Mouse (Mus musculus) neural tube, embryonic 15.5 days (tissue): Measurements from ENCODE around the gene Gper1. TPM values are rescaled to one million over a fixed set of nuclear protein-coding genes. Genes with fewer than 3 reads are reported as not detected.

ENCODE experiments used
- ATAC-seq: fragments of 200-750 bp; cut with Nextera tagmentation; 2 replicates; pipeline ENCODE4 v1.8.0; 2017; ENCODE audit warnings: mild to moderate bottlenecking, moderate TSS enrichment, moderate library complexity; ENCODE audit not compliant: low FRiP score
- H3K27ac ChIP-seq: fragments of 300-500 bp; sonication (generic); replicated peaks from 2 replicates; pipeline ENCODE4 v1.5.1; 2015; ENCODE audit warnings: mild to moderate bottlenecking, inconsistent platforms
- H3K27me3 ChIP-seq: fragments of 300-500 bp; sonication (generic); replicated peaks from 2 replicates; pipeline ENCODE4 v1.6.1; 2015; ENCODE audit warnings: inconsistent platforms
- H3K36me3 ChIP-seq: fragments of 300-500 bp; sonication (generic); 2 replicates; pipeline ENCODE4 v1.6.1; 2015; ENCODE audit warnings: inconsistent platforms
- H3K4me1 ChIP-seq: fragments of 300-500 bp; sonication (generic); 2 replicates; pipeline ENCODE4 v1.6.1; 2015; ENCODE audit warnings: inconsistent platforms
- H3K4me2 ChIP-seq: fragments of 300-500 bp; sonication (generic); 2 replicates; pipeline ENCODE4 v1.6.1; 2015; ENCODE audit warnings: inconsistent platforms, mild to moderate bottlenecking, moderate library complexity
- H3K4me3 ChIP-seq: fragments of 300-500 bp; sonication (generic); replicated peaks from 2 replicates; pipeline ENCODE4 v1.5.1; 2015; ENCODE audit warnings: mild to moderate bottlenecking, inconsistent platforms
- H3K9ac ChIP-seq: fragments of 300-500 bp; sonication (generic); replicated peaks from 2 replicates; pipeline ENCODE4 v1.6.1; 2015; ENCODE audit warnings: mild to moderate bottlenecking, inconsistent platforms
- H3K9me3 ChIP-seq: fragments of 300-500 bp; sonication (generic); replicated peaks from 2 replicates; pipeline ENCODE4 v1.6.1; 2016; ENCODE audit warnings: inconsistent platforms
- WGBS: fragments of 180-500 bp; shearing (Covaris S2); methylation state at CpG from one replicate; pipeline ENCODE4 v1.1.7; 2015; ENCODE audit warnings: mixed read lengths; 5-methylcytosine and 5-hydroxymethylcytosine counted together
- polyA plus RNA-seq: library from polyadenylated mRNA; unstranded; fragments of >200 nt; fragmentation: Nextera tagmentation; extraction: Ambion mirVana; gene quantifications from 2 replicates; pipeline ENCODE4 v1.2.1, GENCODE M21; 2015

The Gper1 gene
- polyA plus RNA-seq, 1 experiment from 2014 or later: 7.8 TPM

GRCm38 (mm10) chr5:139405478-139405877 lies 17.5 kb upstream of the Gper1 start:
- WGBS: 67% methylated on average over 7 of the region's 7 CpGs
- no peaks in the 10 kb centered on the region for H3K36me3 ChIP-seq
- no peaks in the 10 kb centered on the region for H3K27me3 ChIP-seq
- H3K9me3 ChIP-seq: no peaks in the 10 kb centered on the region
- H3K4me1 ChIP-seq: peaks cover 17% of the 10 kb centered on the region
- H3K4me3 ChIP-seq: no peak overlapping the region
- H3K9ac ChIP-seq: no peak overlapping the region
- no peak overlapping the region for H3K4me2 ChIP-seq
- ATAC-seq: no peak
- H3K27ac ChIP-seq: 0 out of 2 replicates have a peak overlapping the region, but pooled peaks have one; percentile 23

DNA sequence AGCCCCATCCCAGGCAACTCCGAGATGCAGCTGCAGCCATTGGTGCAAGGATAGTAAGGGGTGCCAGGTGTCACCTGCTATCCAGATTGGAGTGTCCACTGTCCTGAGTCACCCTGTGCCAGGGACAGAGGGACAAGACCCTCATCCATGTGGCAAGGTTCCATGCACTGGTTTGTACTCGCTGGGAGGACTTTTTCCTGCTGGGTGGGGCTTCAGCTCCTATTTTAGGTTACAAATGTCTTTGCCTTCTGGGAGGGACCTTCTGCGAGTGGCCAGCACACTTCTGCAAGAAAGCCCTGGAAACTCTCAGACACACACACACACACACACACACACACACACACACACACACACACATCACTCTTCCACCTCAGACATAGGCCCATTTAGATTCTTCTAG lies 17.0 kb upstream of the Gper1 start:
- H3K36me3 ChIP-seq: no peaks in the 10 kb centered on the region
- no peaks in the 10 kb centered on the region for H3K27me3 ChIP-seq
- H3K4me1 ChIP-seq: peaks cover 17% of the 10 kb centered on the region
- WGBS: 80% methylated on average over 3 of the region's 3 CpGs
- no peak overlapping the region for H3K9ac ChIP-seq
- H3K9me3 ChIP-seq: no peaks in the 10 kb centered on the region
- no peak overlapping the region for H3K4me3 ChIP-seq
- no peak overlapping the region for H3K4me2 ChIP-seq
- no peak for ATAC-seq
- H3K27ac ChIP-seq: 0 out of 2 replicates have a peak overlapping the region, but pooled peaks have one; percentile 23

DNA sequence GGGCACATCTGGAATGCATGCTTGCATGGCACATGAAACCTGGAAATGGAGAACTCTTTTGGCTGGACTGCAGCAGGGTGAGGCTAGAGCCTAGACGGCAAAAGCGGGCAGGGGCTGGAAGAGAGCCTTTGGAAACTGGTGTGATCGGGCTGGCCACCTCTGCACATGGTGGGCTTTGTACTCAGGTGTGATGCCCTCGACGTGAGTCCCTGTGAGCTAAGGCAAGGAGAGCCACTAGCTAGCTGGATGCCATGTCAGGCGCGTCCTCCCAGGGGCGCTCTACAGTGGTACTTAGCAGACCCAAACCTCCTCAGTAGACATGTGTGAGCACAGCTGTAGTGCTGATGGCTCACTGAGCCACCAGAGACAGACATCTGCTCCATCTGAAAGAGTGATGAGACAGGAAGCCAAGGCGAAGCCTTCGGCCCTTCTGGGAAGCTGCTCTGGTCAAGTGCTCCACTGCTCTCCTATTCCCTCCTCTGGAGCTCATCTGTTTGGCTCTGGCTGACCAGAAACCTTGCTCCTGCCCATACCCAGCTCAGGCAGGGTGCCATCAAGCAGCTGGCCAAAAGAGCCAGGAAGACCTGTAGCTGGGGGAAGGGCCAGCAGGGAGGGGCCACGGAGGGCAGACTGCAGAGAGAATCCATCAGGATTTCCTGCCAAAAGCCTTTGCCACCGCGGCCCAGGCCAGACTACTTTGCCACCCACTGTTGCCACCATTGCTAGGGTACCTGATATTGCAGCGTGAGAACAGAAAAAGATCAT lies 15.6 kb upstream of the Gper1 start:
- H3K4me3 ChIP-seq: no peak overlapping the region
- no peaks in the 10 kb centered on the region for H3K36me3 ChIP-seq
- no peak overlapping the region for H3K9ac ChIP-seq
- no peak overlapping the region; the same call in 1 of the 2 replicates for H3K27ac ChIP-seq
- no peaks in the 10 kb centered on the region for H3K9me3 ChIP-seq
- WGBS: 87% methylated on average over 14 of the region's 14 CpGs
- no peak for ATAC-seq
- H3K27me3 ChIP-seq: no peaks in the 10 kb centered on the region
- H3K4me1 ChIP-seq: peaks cover 17% of the 10 kb centered on the region
- H3K4me2 ChIP-seq: no peak overlapping the region

GRCm38 (mm10) chr5:139408511-139408910 lies 14.4 kb upstream of the Gper1 start:
- H3K4me3 ChIP-seq: no peak overlapping the region
- H3K9me3 ChIP-seq: no peaks in the 10 kb centered on the region
- no peak overlapping the region for H3K4me2 ChIP-seq
- H3K27ac ChIP-seq: no peak overlapping the region
- no peaks in the 10 kb centered on the region for H3K27me3 ChIP-seq
- H3K9ac ChIP-seq: no peak overlapping the region
- ATAC-seq: no peak
- 91% methylated on average over 7 of the region's 7 CpGs for WGBS
- H3K36me3 ChIP-seq: no peaks in the 10 kb centered on the region
- H3K4me1 ChIP-seq: peaks cover 21% of the 10 kb centered on the region

- ATAC-seq: no peak
- no peak overlapping the region for H3K27ac ChIP-seq
- H3K27me3 ChIP-seq: no peaks in the 10 kb centered on the region
- H3K4me2 ChIP-seq: no peak overlapping the region
- peaks cover 27% of the 10 kb centered on the region for H3K4me1 ChIP-seq
- no peak overlapping the region for H3K9ac ChIP-seq
- no peaks in the 10 kb centered on the region for H3K9me3 ChIP-seq
- H3K4me3 ChIP-seq: no peak overlapping the region
- no peaks in the 10 kb centered on the region for H3K36me3 ChIP-seq
- WGBS: 80% methylated on average over 12 of the region's 12 CpGs
These were observed 13.5 kb upstream of the Gper1 start for GRCm38 (mm10) chr5:139409412-139409811.

GRCm38 (mm10) chr5:139410056-139410455 lies 12.9 kb upstream of the Gper1 start:
- no peak for ATAC-seq
- Histone ChIP-seq H3K4me1 (peaks cover 27% of the 10 kb centered on the region), H3K27me3 (no peaks in the 10 kb centered on the region), H3K27ac (no peak overlapping the region), H3K9me3 (no peaks in the 10 kb centered on the region), H3K36me3 (no peaks in the 10 kb centered on the region), H3K4me2 (no peak overlapping the region), H3K4me3 (no peak overlapping the region), H3K9ac (no peak overlapping the region)
- WGBS: 94% methylated on average over 4 of the region's 4 CpGs

DNA sequence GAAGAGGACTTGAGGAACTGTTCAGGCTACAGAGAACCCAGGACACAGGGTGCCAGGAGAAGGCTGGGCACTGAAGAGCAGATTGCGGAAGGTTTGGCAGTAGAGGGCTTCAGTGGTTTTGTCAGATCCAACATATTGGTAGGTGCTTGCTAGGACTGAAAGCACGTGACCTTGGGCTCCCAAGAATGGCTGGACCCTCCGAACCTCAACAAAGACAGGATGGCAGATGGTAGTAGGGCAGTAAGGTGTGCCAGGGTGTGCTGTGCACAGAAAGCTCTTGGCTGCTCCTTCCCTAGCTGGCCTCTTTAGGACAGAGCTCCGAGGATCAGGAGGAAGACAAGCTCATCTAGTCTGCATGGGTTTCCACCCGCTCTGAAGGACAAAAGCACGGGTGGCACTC lies 11.8 kb upstream of the Gper1 start:
- peaks cover 18% of the 10 kb centered on the region for H3K4me1 ChIP-seq
- no peak overlapping the region for H3K27ac ChIP-seq
- no peaks in the 10 kb centered on the region for H3K9me3 ChIP-seq
- no peak overlapping the region for H3K9ac ChIP-seq
- no peak for ATAC-seq
- H3K36me3 ChIP-seq: no peaks in the 10 kb centered on the region
- no peak overlapping the region for H3K4me3 ChIP-seq
- no peak overlapping the region for H3K4me2 ChIP-seq
- 94% methylated on average over 6 of the region's 6 CpGs for WGBS
- H3K27me3 ChIP-seq: no peaks in the 10 kb centered on the region

- Histone ChIP-seq H3K27ac (no peak overlapping the region), H3K27me3 (no peaks in the 10 kb centered on the region), H3K36me3 (no peaks in the 10 kb centered on the region), H3K9me3 (no peaks in the 10 kb centered on the region), H3K9ac (no peak overlapping the region), H3K4me2 (no peak overlapping the region), H3K4me3 (no peak overlapping the region), H3K4me1 (peaks cover 18% of the 10 kb centered on the region)
- no peak for ATAC-seq
- 59% methylated on average over 15 of the region's 15 CpGs for WGBS
These were observed 11.2 kb upstream of the Gper1 start for GRCm38 (mm10) chr5:139411665-139412314.

DNA sequence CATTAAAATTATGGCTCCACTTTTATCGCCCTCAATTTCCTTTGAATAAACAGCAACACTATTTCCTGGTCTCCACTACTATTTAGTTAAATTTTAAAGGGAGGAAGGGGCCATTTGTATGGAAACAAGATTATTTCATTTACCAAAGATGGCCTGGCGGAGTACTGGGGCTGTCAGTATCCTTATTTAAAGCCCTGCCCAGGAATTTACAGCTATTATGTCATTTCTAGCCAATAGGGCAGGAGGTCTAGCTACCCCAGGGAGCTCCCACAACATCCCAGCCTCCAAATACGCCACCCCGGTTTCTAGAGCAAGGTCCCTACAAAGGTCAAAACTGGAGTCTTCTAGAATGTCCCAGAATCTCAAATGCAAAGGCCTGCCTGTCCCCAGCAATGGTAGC lies 9.4 kb upstream of the Gper1 start:
- Histone ChIP-seq H3K27ac (0 out of 2 replicates have a peak overlapping the region, but pooled peaks have one; percentile 5), H3K4me3 (no peak overlapping the region), H3K4me2 (no peak overlapping the region), H3K9ac (no peak overlapping the region), H3K36me3 (no peaks in the 10 kb centered on the region), H3K9me3 (no peaks in the 10 kb centered on the region), H3K27me3 (no peaks in the 10 kb centered on the region), H3K4me1 (peaks cover 15% of the 10 kb centered on the region)
- 56% methylated on average over 4 of the region's 4 CpGs for WGBS
- ATAC-seq: no peak

GRCm38 (mm10) chr5:139415001-139415400 lies 8.0 kb upstream of the Gper1 start:
- no peak for ATAC-seq
- Histone ChIP-seq H3K4me3 (no peak overlapping the region), H3K9ac (no peak overlapping the region), H3K4me1 (peaks cover 25% of the 10 kb centered on the region), H3K4me2 (no peak overlapping the region), H3K27ac (no peak overlapping the region), H3K9me3 (no peaks in the 10 kb centered on the region), H3K36me3 (no peaks in the 10 kb centered on the region), H3K27me3 (no peaks in the 10 kb centered on the region)
- 94% methylated on average over 5 of the region's 5 CpGs for WGBS

- Histone ChIP-seq H3K4me3 (no peak overlapping the region), H3K9me3 (no peaks in the 10 kb centered on the region), H3K4me1 (peaks cover 30% of the 10 kb centered on the region), H3K9ac (no peak overlapping the region), H3K27ac (no peak overlapping the region), H3K36me3 (no peaks in the 10 kb centered on the region), H3K4me2 (no peak overlapping the region), H3K27me3 (no peaks in the 10 kb centered on the region)
- ATAC-seq: no peak
- 95% methylated on average over 4 of the region's 4 CpGs for WGBS
These were observed 6.0 kb upstream of the Gper1 start for GRCm38 (mm10) chr5:139416942-139417341.

- Histone ChIP-seq H3K9ac (no peak overlapping the region), H3K27me3 (no peaks in the 10 kb centered on the region), H3K4me2 (no peak overlapping the region), H3K9me3 (no peaks in the 10 kb centered on the region), H3K36me3 (no peaks in the 10 kb centered on the region), H3K4me3 (no peak overlapping the region), H3K27ac (no peak overlapping the region), H3K4me1 (peaks cover 35% of the 10 kb centered on the region)
- 92% methylated on average over 3 of the region's 3 CpGs for WGBS
- ATAC-seq: no peak
These were observed 5.5 kb upstream of the Gper1 start for GRCm38 (mm10) chr5:139417480-139417879.
